Mouse (Mus musculus) spleen, adult 2 months (tissue): ENCODE results near the gene Zfp36l2.

Experiments used
- CTCF ChIP-seq: fragments of 200-500 bp; IDR thresholded peaks from 2 replicates; pipeline ENCODE4 v1.5.1; 2011; ENCODE audit warnings: mild to moderate bottlenecking, inconsistent platforms; ENCODE audit not compliant: insufficient read depth, insufficient read length, insufficient replicate concordance; ENCODE audit errors: extremely low read depth
- POLR2A ChIP-seq: fragments of 200-500 bp; IDR thresholded peaks from 2 replicates; pipeline ENCODE4 v1.6.1; 2011; ENCODE audit warnings: low read depth, low read length, inconsistent platforms

GRCm38 (mm10) chr17:84156748-84157742 lies 30.7 kb downstream of the Zfp36l2 start:
- TF ChIP-seq POLR2A, result no peak
- no peak for TF ChIP-seq CTCF
